Mouse (Mus musculus): ENCODE data around the gene Erbb2.
"Not testable (repeated sequence)": the region's sequence is repeated elsewhere in the genome, so short reads cannot be mapped to it uniquely, and the experiment has no call there.

Gene Erbb2

GRCm38 (mm10) chr11:98412273-98412796 is at the start of gene Erbb2:
Gene Erbb2, plus strand, starts transcription at chr11:98412470.
- peak; percentile 38 for DNase-seq (ENCODE audit: low spot score)

- no peak for DNase-seq (ENCODE audit: low spot score)
These were observed 48.5 kb upstream of the Erbb2 start for GRCm38 (mm10) chr11:98363817-98364216.

GRCm38 (mm10) chr11:98364410-98364809 is 47.9 kb upstream of the Erbb2 start:
- no peak for DNase-seq (ENCODE audit: low spot score)

GRCm38 (mm10) chr11:98366290-98366689 is 46.0 kb upstream of the Erbb2 start:
- no peak for DNase-seq (ENCODE audit: low spot score)

DNA sequence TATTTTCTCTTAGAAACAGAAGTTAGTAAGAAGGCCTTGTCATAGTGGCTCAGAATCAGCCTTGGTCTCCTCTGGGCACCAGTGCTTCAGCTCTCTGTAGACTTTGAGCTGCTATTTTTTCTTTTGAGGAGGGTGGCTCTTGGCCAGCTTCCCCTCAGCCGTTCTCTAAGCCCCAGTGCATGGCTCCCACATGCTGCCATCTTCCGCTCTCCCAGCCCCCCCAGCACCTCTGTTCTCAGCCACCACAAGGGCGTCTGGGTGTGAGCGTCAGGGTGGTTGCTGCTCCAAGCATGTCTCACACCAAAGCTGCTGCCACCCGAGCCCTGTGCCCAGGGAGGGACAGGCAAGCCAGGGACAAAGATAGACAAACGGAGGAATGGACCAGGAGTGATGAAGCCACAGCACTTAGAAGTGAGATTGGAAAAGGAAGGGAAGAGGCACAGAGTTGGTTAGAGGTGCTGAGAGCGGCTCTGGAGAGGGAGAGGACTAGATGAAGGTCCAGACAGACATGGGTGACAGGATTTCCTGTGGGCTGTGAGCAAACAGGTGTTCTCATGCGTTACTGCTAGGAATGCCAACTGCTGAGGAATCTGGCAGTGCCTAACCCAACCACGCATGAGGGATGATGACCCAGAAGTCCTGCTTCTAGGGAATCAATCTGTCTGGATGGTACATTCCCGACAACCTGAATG is 45.0 kb upstream of the Erbb2 start:
- DNase-seq (ENCODE audit: low spot score): no peak

DNA sequence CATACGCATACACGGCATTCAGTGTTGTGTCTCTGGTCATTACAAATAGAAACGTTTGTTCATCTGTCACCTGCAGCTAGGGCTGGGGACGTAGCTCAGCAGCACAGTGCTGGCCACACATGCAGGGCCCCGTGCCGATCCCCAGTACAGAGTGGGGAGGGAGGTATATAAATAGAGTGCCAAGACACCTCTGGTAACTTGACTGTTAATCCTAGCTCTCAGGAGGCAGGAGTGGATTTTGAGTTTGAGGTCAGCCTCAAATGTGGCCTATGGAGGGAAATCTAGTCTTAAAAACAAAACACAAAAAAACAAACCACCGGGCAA is 44.4 kb upstream of the Erbb2 start:
- no peak for DNase-seq (ENCODE audit: low spot score)

GRCm38 (mm10) chr11:98369337-98369736 is 42.9 kb upstream of the Erbb2 start:
- no peak for DNase-seq (ENCODE audit: low spot score)

DNA sequence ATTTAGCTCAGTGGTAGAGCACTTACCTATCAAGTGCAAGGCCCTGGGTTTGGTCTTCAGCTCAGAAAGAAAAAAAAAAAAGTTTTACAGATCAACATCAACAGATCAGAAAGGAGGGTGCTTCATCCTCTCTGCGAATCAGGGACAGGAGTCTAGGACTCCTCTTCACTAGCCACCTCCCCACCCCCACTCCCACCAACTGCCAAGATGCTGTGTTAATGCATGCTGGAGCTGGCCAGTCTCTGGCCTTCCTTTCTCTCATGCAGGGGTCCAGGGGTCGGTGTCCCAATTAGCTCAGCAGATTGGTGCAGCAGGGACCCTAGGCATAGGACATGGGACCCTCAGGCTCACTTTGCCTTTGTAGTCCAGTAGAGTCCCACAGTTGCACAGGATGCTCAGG is 41.7 kb upstream of the Erbb2 start:
- DNase-seq (ENCODE audit: low spot score): no peak

DNA sequence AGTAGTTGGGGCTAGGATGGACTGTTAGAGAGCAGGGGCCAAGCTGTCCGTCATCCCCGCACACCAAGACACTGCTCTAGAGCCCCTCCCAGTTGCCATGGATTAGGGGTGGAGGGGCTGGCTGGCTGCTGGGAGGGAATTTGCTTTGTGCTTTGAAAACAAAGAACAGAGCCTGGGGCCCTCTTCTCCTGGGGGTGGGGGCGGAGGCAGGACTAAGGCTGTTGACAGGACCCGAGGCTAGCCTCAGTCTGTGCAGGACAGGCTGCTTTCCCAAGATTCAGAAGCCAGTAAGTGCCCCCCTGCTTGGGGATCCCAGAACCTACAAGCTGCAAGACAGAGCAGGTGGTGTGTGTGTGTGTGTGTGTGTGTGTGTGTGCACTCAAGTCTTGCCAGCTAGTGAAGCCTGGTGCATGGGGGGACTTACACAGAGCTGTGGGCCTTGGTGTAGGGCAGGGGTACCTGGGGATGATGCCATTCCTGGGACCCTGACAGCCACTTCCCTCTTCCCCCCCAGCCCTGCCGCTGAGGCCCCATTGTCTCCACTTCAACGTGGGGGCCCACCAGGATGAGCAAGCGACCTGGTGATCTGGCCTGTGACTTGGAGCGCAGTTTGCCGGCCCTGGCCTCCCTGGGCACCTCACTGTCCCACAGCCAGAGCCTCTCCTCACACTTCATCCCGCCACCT is 40.6 kb upstream of the Erbb2 start:
- DNase-seq (ENCODE audit: low spot score): no peak

DNA sequence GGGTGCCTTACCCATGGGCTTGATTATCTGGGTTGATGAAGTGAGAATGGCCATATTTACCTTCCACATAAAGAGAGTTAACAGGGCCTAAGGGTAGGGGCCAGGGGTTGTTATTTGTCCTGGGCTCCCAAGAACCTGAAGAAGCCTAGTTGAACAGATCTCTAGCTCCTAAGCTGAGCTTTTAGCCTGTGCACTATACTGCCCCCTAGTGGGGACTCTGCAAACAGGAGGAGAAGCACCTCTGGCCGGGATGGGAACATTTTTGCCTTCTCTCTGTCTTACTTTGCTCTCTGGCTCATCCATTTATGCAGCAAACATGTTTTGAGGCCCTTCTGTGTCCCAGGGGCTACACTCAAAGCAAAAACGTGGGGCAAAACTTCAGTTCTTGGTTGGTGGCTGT is 39.9 kb upstream of the Erbb2 start:
- DNase-seq (ENCODE audit: low spot score): no peak

GRCm38 (mm10) chr11:98373244-98373643 is 39.0 kb upstream of the Erbb2 start:
- no peak for DNase-seq (ENCODE audit: low spot score)

DNA sequence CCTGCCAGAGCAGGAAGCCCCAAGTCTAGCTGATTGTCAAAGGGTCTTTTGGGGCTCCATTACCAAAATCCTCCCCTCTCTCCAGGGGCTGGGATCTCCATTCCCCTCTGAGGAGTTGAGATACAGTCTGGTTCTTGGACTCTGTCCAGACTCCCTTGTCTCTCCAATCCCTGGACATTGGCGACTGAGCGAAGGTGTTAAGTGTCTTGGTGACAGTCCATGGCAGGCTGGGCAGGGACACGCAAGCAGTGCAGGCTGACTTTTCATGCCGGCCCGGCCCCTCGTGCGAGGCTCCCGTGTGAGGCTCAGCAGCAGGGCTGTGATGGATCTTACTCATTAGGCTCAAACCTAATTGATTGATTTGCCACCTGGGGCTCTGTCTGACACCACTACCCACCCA is 38.0 kb upstream of the Erbb2 start:
- DNase-seq (ENCODE audit: low spot score): no peak

GRCm38 (mm10) chr11:98376756-98377155 is 35.5 kb upstream of the Erbb2 start:
- no peak for DNase-seq (ENCODE audit: low spot score)

DNA sequence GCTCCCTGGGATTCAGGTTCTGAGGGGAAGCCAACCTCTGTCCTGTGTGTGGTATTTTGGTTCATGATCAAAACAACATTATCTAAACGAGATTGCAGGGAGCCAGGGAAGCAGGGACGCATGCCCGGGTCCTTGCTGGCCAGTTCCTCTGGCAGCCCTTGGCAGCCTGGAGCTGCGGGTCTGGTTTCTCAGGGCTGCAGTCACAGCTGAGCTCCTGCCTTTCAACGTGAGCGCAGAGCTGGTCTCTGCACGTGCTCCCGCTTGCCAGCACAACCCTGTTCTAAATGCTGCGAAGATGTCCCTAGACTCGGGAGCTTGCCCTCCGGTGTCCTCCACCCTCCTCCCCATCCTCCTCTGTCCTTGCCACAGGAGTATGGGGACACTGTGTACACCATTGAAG is 34.5 kb upstream of the Erbb2 start:
- no peak for DNase-seq (ENCODE audit: low spot score)

- no peak for DNase-seq (ENCODE audit: low spot score)
These were observed 32.9 kb upstream of the Erbb2 start for GRCm38 (mm10) chr11:98379379-98379778.

- DNase-seq (ENCODE audit: low spot score): no peak
These were observed 32.2 kb upstream of the Erbb2 start for GRCm38 (mm10) chr11:98380106-98380505.

- no peak for DNase-seq (ENCODE audit: low spot score)
These were observed 30.6 kb upstream of the Erbb2 start for GRCm38 (mm10) chr11:98381651-98382050.

GRCm38 (mm10) chr11:98382405-98382804 is 29.9 kb upstream of the Erbb2 start:
- DNase-seq (ENCODE audit: low spot score): not testable (repeated sequence)

- DNase-seq (ENCODE audit: low spot score): no peak
These were observed 28.8 kb upstream of the Erbb2 start, which contains the start of gene Tcap for GRCm38 (mm10) chr11:98383261-98384030. Gene Tcap, plus strand, starts transcription at chr11:98383811.

GRCm38 (mm10) chr11:98384216-98384615 is 28.1 kb upstream of the Erbb2 start:
- DNase-seq (ENCODE audit: low spot score): no peak

GRCm38 (mm10) chr11:98384721-98385637 is 27.3 kb upstream of the Erbb2 start:
- no peak for DNase-seq (ENCODE audit: low spot score)
